Comparison of ENCODE assay signal across 7 mouse cellular contexts in genomic region chrX:155216271-155216670, GRCm38 (mm10). TPM values are rescaled to one million over a fixed set of nuclear protein-coding genes. Genes with fewer than 3 reads are reported as not detected.
DNase-seq lines count a peak whose midpoint lies in the region; ATAC-seq and TF ChIP-seq lines count a peak whose summit lies in the region.

Gene Sat1 (minus strand): TSS chrX:155216449.

- no peaks in the 10 kb centered on the region for H3K9me3 ChIP-seq in embryonic facial prominence, embryonic 12.5 days
- H3K9me3 ChIP-seq in limb, embryonic 12.5 days = no peaks in the 10 kb centered on the region
- no peaks in the 10 kb centered on the region for H3K9me3 ChIP-seq in midbrain, embryonic 15.5 days

- DNase-seq in adrenal gland, postnatal 25 days = peak; percentile 89
- DNase-seq in heart, adult 18-20 months = peak; percentile 93 to 97
- DNase-seq in kidney, adult 2 months = peak; percentile 97
- peak; percentile 87 to 89 for DNase-seq in spleen, adult 2 months (ENCODE audit: low read depth in 1 of 2, low spot score in 2 of 2)

- TF ChIP-seq CTCF in kidney, adult 2 months (conservative IDR thresholded peaks at IDR 0.05; ENCODE audit: insufficient read depth, insufficient read length, low read depth, low read length) = peak; percentile 79
- peak; percentile 56; the same call in 1 of the 2 replicates for TF ChIP-seq CTCF in spleen, adult 2 months (IDR thresholded peaks at IDR 0.05; ENCODE audit: extremely low read depth, insufficient read depth, insufficient read length, insufficient replicate concordance)

- peak within 1 kb of the TSS; percentile 42 for H3K9ac ChIP-seq in embryonic facial prominence, embryonic 12.5 days
- H3K9ac ChIP-seq in limb, embryonic 12.5 days (replicated peaks) = peak within 1 kb of the TSS; percentile 51
- H3K9ac ChIP-seq in midbrain, embryonic 15.5 days = peak within 1 kb of the TSS; percentile 47

- H3K27me3 ChIP-seq in embryonic facial prominence, embryonic 12.5 days = no peaks in the 10 kb centered on the region
- no peaks in the 10 kb centered on the region for H3K27me3 ChIP-seq in kidney, adult 2 months (replicated peaks; ENCODE audit: control insufficient read depth, insufficient read depth, low read length)
- H3K27me3 ChIP-seq in limb, embryonic 12.5 days = no peaks in the 10 kb centered on the region
- no peaks in the 10 kb centered on the region for H3K27me3 ChIP-seq in midbrain, embryonic 15.5 days (replicated peaks)
- no peaks in the 10 kb centered on the region for H3K27me3 ChIP-seq in spleen, adult 2 months (ENCODE audit: control insufficient read depth, insufficient read depth, low read length)

- no peaks in the 10 kb centered on the region for H3K36me3 ChIP-seq in embryonic facial prominence, embryonic 12.5 days
- peaks cover 2% of the 10 kb centered on the region; the same call in 1 of the 2 replicates for H3K36me3 ChIP-seq in kidney, adult 2 months (ENCODE audit: control insufficient read depth, insufficient read depth, low read length)
- H3K36me3 ChIP-seq in limb, embryonic 12.5 days = no peaks in the 10 kb centered on the region
- no peaks in the 10 kb centered on the region for H3K36me3 ChIP-seq in midbrain, embryonic 15.5 days (replicated peaks)
- H3K36me3 ChIP-seq in spleen, adult 2 months (ENCODE audit: control insufficient read depth, insufficient read depth, low read length) = peaks cover 1% of the 10 kb centered on the region; the same call in 1 of the 2 replicates

- peak within 1 kb of the TSS; percentile 48 for H3K4me2 ChIP-seq in embryonic facial prominence, embryonic 12.5 days (replicated peaks)
- H3K4me2 ChIP-seq in limb, embryonic 12.5 days = peak within 1 kb of the TSS; percentile 55
- peak within 1 kb of the TSS; percentile 56 for H3K4me2 ChIP-seq in midbrain, embryonic 15.5 days

- no peak within 1 kb of the TSS for H3K27ac ChIP-seq in embryonic facial prominence, embryonic 12.5 days
- peak within 1 kb of the TSS; percentile 99 for H3K27ac ChIP-seq in kidney, adult 2 months (ENCODE audit: insufficient read depth, low read depth, low read length)
- no peak within 1 kb of the TSS for H3K27ac ChIP-seq in limb, embryonic 12.5 days
- H3K27ac ChIP-seq in midbrain, embryonic 15.5 days = 0 out of 2 replicates have a peak within 1 kb of the TSS, but pooled peaks have one; percentile 38
- H3K27ac ChIP-seq in spleen, adult 2 months (ENCODE audit: insufficient read depth, low read length) = peak within 1 kb of the TSS; percentile 98

- WGBS in embryonic facial prominence, embryonic 12.5 days = 14% methylated on average over 26 of the region's 26 CpGs
- WGBS in kidney, adult 2 months = under 1% methylated on average over 26 of the region's 26 CpGs
- WGBS in limb, embryonic 12.5 days = 22% methylated on average over 26 of the region's 26 CpGs
- 10% methylated on average over 26 of the region's 26 CpGs for WGBS in midbrain, embryonic 15.5 days
- WGBS in spleen, adult 2 months = 23% methylated on average over 26 of the region's 26 CpGs

- TF ChIP-seq POLR2A in kidney, adult 2 months (IDR thresholded peaks at IDR 0.05; ENCODE audit: low read depth, low read length) = peak; percentile 24
- TF ChIP-seq POLR2A in spleen, adult 2 months (IDR thresholded peaks at IDR 0.05; ENCODE audit: low read depth, low read length) = no peak; the same call in 1 of the 2 replicates

- ATAC-seq in embryonic facial prominence, embryonic 12.5 days (ENCODE audit: insufficient number of reproducible peaks, insufficient read depth, low FRiP score, low TSS enrichment) = peak; percentile 98
- ATAC-seq in limb, embryonic 12.5 days (ENCODE audit: insufficient number of reproducible peaks, insufficient read depth, low FRiP score, low TSS enrichment, low read depth) = peak; percentile 93
- ATAC-seq in midbrain, embryonic 15.5 days (replicated peaks) = peak; percentile 99

- peak within 1 kb of the TSS; percentile 49 for H3K4me3 ChIP-seq in embryonic facial prominence, embryonic 12.5 days
- peak within 1 kb of the TSS; percentile 96 for H3K4me3 ChIP-seq in kidney, adult 2 months (ENCODE audit: insufficient read depth, low read depth, low read length)
- H3K4me3 ChIP-seq in limb, embryonic 12.5 days (replicated peaks) = peak within 1 kb of the TSS; percentile 51
- peak within 1 kb of the TSS; percentile 49 for H3K4me3 ChIP-seq in midbrain, embryonic 15.5 days
- peak within 1 kb of the TSS; percentile 82 for H3K4me3 ChIP-seq in spleen, adult 2 months (ENCODE audit: extremely low read depth, insufficient read depth, insufficient read length)

- H3K4me1 ChIP-seq in embryonic facial prominence, embryonic 12.5 days = no peaks in the 10 kb centered on the region
- peaks cover 4% of the 10 kb centered on the region; the same call in 1 of the 2 replicates for H3K4me1 ChIP-seq in kidney, adult 2 months (ENCODE audit: control insufficient read depth, insufficient read depth, low read length)
- no peaks in the 10 kb centered on the region for H3K4me1 ChIP-seq in limb, embryonic 12.5 days (replicated peaks)
- H3K4me1 ChIP-seq in midbrain, embryonic 15.5 days = 0 out of 2 replicates have a peak, but pooled peaks cover 2% of the 10 kb centered on the region
- H3K4me1 ChIP-seq in spleen, adult 2 months (ENCODE audit: control insufficient read depth, insufficient read depth, insufficient read length) = no peaks in the 10 kb centered on the region; the same call in 1 of the 2 replicates

RNA-seq across cellular contexts. Expression of gene Sat1, which starts in this region (rescaled TPM):
- total RNA-seq in adrenal gland, postnatal 25 days (2021) = 169 and 174 TPM in 2 replicates
- 101 and 105 TPM in 2 replicates for polyA plus RNA-seq in embryonic facial prominence, embryonic 12.5 days (2016; fragmentation: Nextera tagmentation; extraction: Ambion mirVana)
- total RNA-seq in heart, adult 18-20 months (2021) = 10 to 100 TPM; 29.0 to 37.8 TPM
- polyA plus RNA-seq in kidney, adult 2 months (2012; rRNA removed) = 86.4 and 120 TPM in 2 replicates
- polyA plus RNA-seq in limb, embryonic 12.5 days (2016; fragmentation: Nextera tagmentation; extraction: Ambion mirVana) = 84.3 and 88.1 TPM in 2 replicates
- polyA plus RNA-seq in midbrain, embryonic 15.5 days (2015; fragmentation: Nextera tagmentation; extraction: Ambion mirVana) = 71.5 and 74.2 TPM in 2 replicates
- polyA plus RNA-seq in spleen, adult 2 months (2012; rRNA removed) = 35.3 and 39.7 TPM in 2 replicates

Comparison
In these comparisons a context has a peak if more than half of its experiments do, and no peak if none do; other contexts are left out.
1. H3K27ac ChIP-seq: peak in kidney, adult 2 months (single experiment), midbrain, embryonic 15.5 days (single experiment) and spleen, adult 2 months (single experiment); none in embryonic facial prominence, embryonic 12.5 days (single experiment) and limb, embryonic 12.5 days (single experiment).
2. Peak in every context shown above with its lines, with median percentiles within 50 percentile points of each other: DNase-seq, ATAC-seq, H3K4me2 ChIP-seq, H3K4me3 ChIP-seq and H3K9ac ChIP-seq.